Mouse (Mus musculus): Measurements from ENCODE around the gene Ccdc85b.
"Not testable (repeated sequence)": the region's sequence is repeated elsewhere in the genome, so short reads cannot be mapped to it uniquely, and the experiment has no call there.

Ccdc85b gene

DNA sequence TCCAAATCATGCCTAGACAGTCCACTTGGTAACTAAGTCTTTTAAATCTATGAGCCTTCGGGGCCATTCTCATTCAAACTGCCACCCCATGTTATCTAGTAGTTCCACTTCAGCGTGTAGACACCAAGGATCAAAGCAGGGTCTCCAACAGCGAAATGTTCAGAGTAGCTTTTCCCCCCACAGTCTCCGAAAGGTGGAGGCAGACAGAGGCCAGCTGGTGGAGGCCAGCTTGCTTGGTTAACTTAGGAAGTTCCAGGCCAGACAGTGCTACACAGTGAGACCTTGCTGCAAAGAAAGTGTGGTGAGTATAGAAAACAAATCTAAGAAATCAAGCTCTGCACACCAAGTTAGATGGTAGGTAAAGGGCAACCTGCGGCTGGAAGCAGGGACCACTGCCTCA is 47.1 kb downstream of the Ccdc85b start:
- in situ Hi-C loops (cut with MboI; ENCODE audit: low pct_unique_long_range_greater_than_20kb in 1 of 2, low sequenced_read_pairs in 2 of 2, unreplicated experiment in 1 of 2): no loop called here

DNA sequence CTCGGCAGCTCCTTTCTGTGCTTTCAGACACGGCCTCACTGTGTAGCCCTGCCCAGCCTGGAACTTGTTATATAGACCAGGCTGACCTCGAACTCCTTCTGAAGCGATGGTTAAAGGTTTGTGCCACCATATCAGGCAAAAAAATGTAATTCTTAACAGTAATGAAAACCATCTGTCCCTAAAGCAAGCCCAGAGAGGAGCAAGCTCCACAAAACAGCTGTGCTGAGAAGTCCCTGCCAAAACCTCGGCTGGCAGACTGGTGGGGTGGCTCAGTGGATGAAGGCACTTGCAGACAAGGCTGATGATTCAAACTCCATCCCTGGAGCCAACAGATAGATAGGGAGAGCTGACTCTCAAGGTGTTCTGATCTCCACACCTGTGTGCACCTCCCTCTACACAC is 48.6 kb downstream of the Ccdc85b start:
- in situ Hi-C loops (cut with MboI; ENCODE audit: low pct_unique_long_range_greater_than_20kb in 1 of 2, low sequenced_read_pairs in 2 of 2, unreplicated experiment in 1 of 2): no loop called here

DNA sequence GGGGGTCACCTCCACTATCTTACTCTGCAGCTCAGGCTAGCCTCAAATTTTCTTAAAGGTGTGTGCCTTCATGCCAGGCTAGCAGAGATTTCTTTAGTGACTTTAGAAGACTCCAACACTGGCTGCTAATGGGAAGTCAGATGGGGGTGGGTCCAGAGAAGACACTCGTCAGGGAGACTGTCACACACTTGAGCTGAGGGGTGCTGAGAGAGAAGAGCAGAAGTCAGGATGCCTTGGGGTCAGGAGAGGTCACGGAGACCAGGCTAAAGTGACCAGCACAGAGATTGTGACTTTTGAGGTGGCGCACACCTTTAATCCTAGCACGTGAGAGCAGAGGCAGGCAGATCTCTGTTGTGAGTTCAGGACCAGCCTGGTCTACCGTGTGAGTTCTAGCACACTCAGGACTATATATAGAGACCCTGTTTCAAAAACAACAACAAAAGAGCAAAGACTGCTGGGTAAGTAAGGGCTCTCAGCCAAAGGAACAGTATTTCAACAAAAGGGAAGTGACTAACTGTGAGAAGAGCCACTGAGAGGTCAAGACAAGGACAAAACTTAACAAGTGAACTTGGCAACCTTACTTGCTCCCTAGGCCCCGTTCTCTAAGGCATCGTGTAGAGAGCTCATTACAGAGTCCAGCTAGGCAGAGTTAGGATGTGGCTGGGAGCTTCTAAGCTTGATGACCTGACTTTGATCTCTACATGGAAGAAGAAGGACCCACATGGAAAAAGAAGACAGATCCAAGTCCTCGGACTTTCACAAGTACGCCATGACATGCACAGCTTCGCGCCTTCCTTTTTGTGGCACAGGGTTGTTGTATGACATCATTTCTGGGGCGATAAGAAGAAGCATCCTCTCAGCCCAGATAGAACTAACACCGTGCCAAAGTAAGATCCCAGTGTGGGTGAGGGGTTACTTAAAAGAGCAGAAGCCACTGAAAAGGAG is 49.4 kb downstream of the Ccdc85b start:
- in situ Hi-C loops (cut with MboI; ENCODE audit: low pct_unique_long_range_greater_than_20kb in 1 of 2, low sequenced_read_pairs in 2 of 2, unreplicated experiment in 1 of 2): no loop called here

DNA sequence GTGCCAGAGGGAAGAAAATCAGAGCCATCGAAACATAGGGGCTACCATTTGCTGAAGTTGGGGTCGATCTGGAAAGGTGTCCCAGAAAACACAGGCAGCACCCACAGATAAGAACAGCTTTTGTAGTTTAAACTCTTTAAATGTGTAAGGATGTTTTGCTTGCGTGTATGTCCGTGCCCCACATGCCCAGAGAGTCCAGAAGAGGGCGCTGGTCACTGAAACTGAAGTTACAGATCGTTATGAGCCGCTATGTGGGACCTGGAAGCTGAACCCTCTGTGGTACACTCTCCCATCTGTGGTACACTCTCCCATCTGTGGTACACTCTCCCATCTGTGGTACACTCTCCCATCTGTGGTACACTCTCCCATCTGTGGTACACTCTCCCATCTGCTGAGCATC is 50.6 kb downstream of the Ccdc85b start:
- in situ Hi-C loops (cut with MboI; ENCODE audit: low pct_unique_long_range_greater_than_20kb in 1 of 2, low sequenced_read_pairs in 2 of 2, unreplicated experiment in 1 of 2): no loop called here

DNA sequence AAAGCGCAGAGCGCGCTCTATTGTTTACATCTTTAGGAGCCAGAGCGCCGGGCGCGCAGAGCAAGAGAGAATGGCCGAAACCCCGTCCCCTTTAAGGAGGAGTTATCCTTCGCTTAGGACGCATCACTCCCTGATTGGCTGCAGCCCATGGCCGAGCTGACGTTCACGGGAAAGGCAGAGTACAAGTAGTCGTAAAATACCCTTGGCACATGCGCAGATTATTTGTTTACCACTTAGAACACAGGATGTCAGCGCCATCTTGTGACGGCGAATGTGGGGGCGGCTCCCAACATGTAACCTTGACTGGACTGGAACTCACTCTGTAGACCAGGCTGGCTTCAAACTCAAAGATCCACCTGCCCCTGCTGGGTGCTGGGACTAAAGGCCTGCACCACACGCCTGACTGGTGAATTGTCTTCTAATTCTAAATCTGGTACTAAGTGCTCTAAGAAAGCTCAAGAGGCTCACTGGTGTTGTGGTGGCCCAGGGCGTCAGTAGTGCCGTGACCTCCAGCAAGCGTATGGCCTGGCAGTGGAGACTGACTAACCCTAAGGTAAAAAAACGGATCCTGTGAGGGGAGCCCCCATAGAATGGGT is 51.1 kb downstream of the Ccdc85b start:
- in situ Hi-C loops (cut with MboI; ENCODE audit: low pct_unique_long_range_greater_than_20kb in 1 of 2, low sequenced_read_pairs in 2 of 2, unreplicated experiment in 1 of 2): not testable (repeated sequence)

DNA sequence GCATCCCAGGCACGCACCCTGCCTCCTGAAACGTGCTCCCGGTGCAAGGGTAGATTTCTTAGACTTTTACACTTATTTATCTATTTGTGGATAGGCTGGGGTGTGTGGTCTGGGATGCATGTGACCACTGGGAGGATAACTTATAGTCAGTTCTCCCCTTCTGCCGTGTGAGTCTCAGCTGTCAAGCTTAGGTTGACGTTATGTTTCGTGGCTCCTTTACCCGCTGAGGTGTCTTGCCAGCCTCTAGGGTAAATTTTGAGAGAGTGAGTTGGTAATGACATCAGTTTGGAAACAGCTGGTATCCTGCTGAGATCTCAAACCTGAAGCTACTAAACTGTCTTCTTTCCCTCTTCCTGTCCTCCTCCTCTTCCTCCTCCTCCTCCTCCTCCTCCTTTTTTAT is 51.8 kb downstream of the Ccdc85b start:
- in situ Hi-C loops (cut with MboI; ENCODE audit: low pct_unique_long_range_greater_than_20kb in 1 of 2, low sequenced_read_pairs in 2 of 2, unreplicated experiment in 1 of 2): no loop called here
